Mouse (Mus musculus): ENCODE measurements around the gene H13.

DNA sequence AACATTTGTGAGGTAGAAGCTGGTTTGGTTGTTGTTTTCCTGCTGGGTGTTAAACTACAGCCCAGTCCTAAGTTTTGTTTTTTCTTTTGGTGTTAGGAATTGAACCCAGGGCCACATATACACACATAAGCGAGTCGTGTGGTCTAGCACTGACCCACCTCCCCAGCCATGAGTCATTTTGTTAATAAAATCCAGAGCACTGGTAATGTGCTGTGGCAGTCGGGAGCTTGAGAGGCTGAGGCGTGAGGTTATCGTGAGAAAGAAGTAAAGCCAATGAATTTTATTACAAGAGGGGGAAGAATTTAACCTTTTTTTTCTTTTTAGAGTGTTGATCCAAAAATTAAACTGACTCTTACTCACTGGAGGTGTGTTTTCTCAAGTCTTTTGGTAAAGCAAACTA, 13.8 kb downstream of the H13 start:
- no peak for TF ChIP-seq CTCF (IDR thresholded peaks at IDR 0.05; ENCODE audit: low read depth, low read length)
- no peak for TF ChIP-seq POLR2A (IDR thresholded peaks at IDR 0.05; ENCODE audit: borderline replicate concordance, low read depth, low read length)
